Mouse (Mus musculus) ES-E14 (cell line): ENCODE data around the gene Rmnd5b.

Experiments
- CHD2 ChIP-seq: IDR thresholded peaks from 2 replicates; pipeline ENCODE4 v1.6.1; 2014; ENCODE audit warnings: mild to moderate bottlenecking, low read depth, low read length, inconsistent platforms
- HCFC1 ChIP-seq: IDR thresholded peaks from 2 replicates; pipeline ENCODE4 v1.6.1; 2012; ENCODE audit warnings: low read length, inconsistent platforms, borderline replicate concordance; ENCODE audit not compliant: insufficient read depth
- ZC3H11A ChIP-seq: IDR thresholded peaks from 2 replicates; pipeline ENCODE4 v1.6.1; 2012; ENCODE audit warnings: low read depth, mild to moderate bottlenecking, inconsistent platforms, low read length, borderline replicate concordance

- TF ChIP-seq CHD2 (no peak), HCFC1 (no peak), ZC3H11A (no peak)
Measured at GRCm38 (mm10) chr11:51649111-51649888, 13.6 kb upstream of the Rmnd5b start.
